Mouse (Mus musculus) CH12F3 (cell line): ENCODE measurements around the gene Atad5.
"Not testable (repeated sequence)": the region's sequence is repeated elsewhere in the genome, so short reads cannot be mapped to it uniquely, and the experiment has no call there.

Source experiments
- in situ Hi-C: fragments of 300-500 bp; cut with MboI; formaldehyde crosslinking; loops from 2 replicates; pipeline ENCODE4 v1.14.3; 2020; ENCODE audit warnings: low sequenced_read_pairs

Gene Atad5

GRCm38 (mm10) chr11:80088917-80089816, at the start of gene Atad5:
Atad5 (plus strand) TSS chr11:80089400.
- in situ Hi-C loops: no loop called here

- in situ Hi-C loops: no loop called here
Observed at GRCm38 (mm10) chr11:80042615-80043418, 46.4 kb upstream of the Atad5 start.

GRCm38 (mm10) chr11:80043419-80043817, 45.8 kb upstream of the Atad5 start:
- in situ Hi-C loops: no loop called here

- in situ Hi-C loops: no loop called here
Observed at GRCm38 (mm10) chr11:80046856-80047255, 42.3 kb upstream of the Atad5 start.

- in situ Hi-C loops: no loop called here
Observed at GRCm38 (mm10) chr11:80050088-80050487, 39.1 kb upstream of the Atad5 start.

- in situ Hi-C loops: no loop called here
Observed at GRCm38 (mm10) chr11:80052456-80052855, 36.7 kb upstream of the Atad5 start.

GRCm38 (mm10) chr11:80053171-80053570, 36.0 kb upstream of the Atad5 start:
- in situ Hi-C loops: no loop called here

GRCm38 (mm10) chr11:80054659-80055058, 34.5 kb upstream of the Atad5 start:
- in situ Hi-C loops: no loop called here

GRCm38 (mm10) chr11:80056141-80056540, 33.1 kb upstream of the Atad5 start:
- in situ Hi-C loops: no loop called here

- in situ Hi-C loops: no loop called here
Observed at GRCm38 (mm10) chr11:80062159-80062558, 27.0 kb upstream of the Atad5 start.

GRCm38 (mm10) chr11:80066373-80066772, 22.8 kb upstream of the Atad5 start:
- in situ Hi-C loops: not testable (repeated sequence)

GRCm38 (mm10) chr11:80067558-80067957, 21.6 kb upstream of the Atad5 start:
- in situ Hi-C loops: no loop called here

- in situ Hi-C loops: no loop called here
Observed at GRCm38 (mm10) chr11:80069815-80070214, 19.4 kb upstream of the Atad5 start.

- in situ Hi-C loops: no loop called here
Observed at GRCm38 (mm10) chr11:80071039-80071438, 18.2 kb upstream of the Atad5 start.

GRCm38 (mm10) chr11:80072365-80072764, 16.8 kb upstream of the Atad5 start:
- in situ Hi-C loops: no loop called here

GRCm38 (mm10) chr11:80075608-80076277, 13.5 kb upstream of the Atad5 start:
- in situ Hi-C loops: no loop called here

GRCm38 (mm10) chr11:80077784-80078545, 11.2 kb upstream of the Atad5 start:
- in situ Hi-C loops: no loop called here

GRCm38 (mm10) chr11:80078831-80079230, 10.4 kb upstream of the Atad5 start:
- in situ Hi-C loops: no loop called here

GRCm38 (mm10) chr11:80079751-80080150, 9.4 kb upstream of the Atad5 start:
- in situ Hi-C loops: no loop called here

GRCm38 (mm10) chr11:80080381-80080825, 8.8 kb upstream of the Atad5 start:
- in situ Hi-C loops: no loop called here
